Mouse (Mus musculus): ENCODE data around the gene Rusc2. TPM values are rescaled to one million over a fixed set of nuclear protein-coding genes. Genes with fewer than 3 reads are reported as not detected.

Gene Rusc2
- polyA plus RNA-seq, 1 experiment from 2014 or later = 9.6 TPM

- Histone ChIP-seq H3K4me2 (ENCODE audit: low read length) (no peak overlapping the region), H3K9me3 (replicated peaks; ENCODE audit: low read length) (no peaks in the 10 kb centered on the region), H3K36me3 (ENCODE audit: insufficient read depth, low read length) (peaks cover 39% of the 10 kb centered on the region), H3K4me3 (replicated peaks; ENCODE audit: low read depth, low read length) (no peak overlapping the region), H3K9ac (ENCODE audit: low read depth, low read length) (no peak overlapping the region), H3K4me1 (replicated peaks; ENCODE audit: insufficient read depth, low read length) (peaks cover 16% of the 10 kb centered on the region), H3K27me3 (ENCODE audit: insufficient read depth, low read length) (no peaks in the 10 kb centered on the region), H3K27ac (no peak overlapping the region)
- TF ChIP-seq CTCF (IDR thresholded peaks at IDR 0.05; ENCODE audit: low read depth) = no peak
- DNase-seq (ENCODE audit: low spot score) (no peak), ATAC-seq (replicated peaks; ENCODE audit: low FRiP score, low read depth) (no peak)
- 79% methylated on average over 20 of the region's 20 CpGs for WGBS
Measured at GRCm38 (mm10) chr4:43423267-43423934, 41.6 kb downstream of the Rusc2 start.

GRCm38 (mm10) chr4:43424072-43424471 lies 42.3 kb downstream of the Rusc2 start:
- no peaks in the 10 kb centered on the region for H3K9me3 ChIP-seq (replicated peaks; ENCODE audit: low read length)
- peaks cover 10% of the 10 kb centered on the region for H3K4me1 ChIP-seq (replicated peaks; ENCODE audit: insufficient read depth, low read length)
- H3K27me3 ChIP-seq (ENCODE audit: insufficient read depth, low read length) = no peaks in the 10 kb centered on the region
- H3K27ac ChIP-seq = no peak overlapping the region
- TF ChIP-seq CTCF (IDR thresholded peaks at IDR 0.05; ENCODE audit: low read depth) = no peak
- WGBS = 79% methylated on average over 9 of the region's 9 CpGs
- no peak for ATAC-seq (replicated peaks; ENCODE audit: low FRiP score, low read depth)
- H3K4me2 ChIP-seq (ENCODE audit: low read length) = no peak overlapping the region
- no peak overlapping the region for H3K4me3 ChIP-seq (replicated peaks; ENCODE audit: low read depth, low read length)
- DNase-seq (ENCODE audit: low spot score) = no peak
- no peak overlapping the region for H3K9ac ChIP-seq (ENCODE audit: low read depth, low read length)
- peaks cover 39% of the 10 kb centered on the region for H3K36me3 ChIP-seq (ENCODE audit: insufficient read depth, low read length)

GRCm38 (mm10) chr4:43425197-43425596 lies 43.4 kb downstream of the Rusc2 start:
- H3K4me2 ChIP-seq (ENCODE audit: low read length) = no peak overlapping the region
- TF ChIP-seq CTCF (IDR thresholded peaks at IDR 0.05; ENCODE audit: low read depth) = no peak
- H3K9ac ChIP-seq (ENCODE audit: low read depth, low read length) = no peak overlapping the region
- no peaks in the 10 kb centered on the region for H3K9me3 ChIP-seq (replicated peaks; ENCODE audit: low read length)
- no peak for ATAC-seq (replicated peaks; ENCODE audit: low FRiP score, low read depth)
- H3K36me3 ChIP-seq (ENCODE audit: insufficient read depth, low read length) = peaks cover 39% of the 10 kb centered on the region
- no peak overlapping the region for H3K4me3 ChIP-seq (replicated peaks; ENCODE audit: low read depth, low read length)
- no peak for DNase-seq (ENCODE audit: low spot score)
- no peaks in the 10 kb centered on the region for H3K27me3 ChIP-seq (ENCODE audit: insufficient read depth, low read length)
- WGBS = 50% methylated on average over 14 of the region's 14 CpGs
- peaks cover under 1% of the 10 kb centered on the region; the same call in 1 of the 2 replicates for H3K4me1 ChIP-seq (replicated peaks; ENCODE audit: insufficient read depth, low read length)
- H3K27ac ChIP-seq = no peak overlapping the region

GRCm38 (mm10) chr4:43425648-43426380 lies 44.0 kb downstream of the Rusc2 start:
- no peak for ATAC-seq (replicated peaks; ENCODE audit: low FRiP score, low read depth)

GRCm38 (mm10) chr4:43426487-43426886 lies 44.7 kb downstream of the Rusc2 start:
- WGBS = 67% methylated on average over 10 of the region's 10 CpGs
- no peaks in the 10 kb centered on the region for H3K9me3 ChIP-seq (replicated peaks; ENCODE audit: low read length)
- no peak for TF ChIP-seq CTCF (IDR thresholded peaks at IDR 0.05; ENCODE audit: low read depth)
- no peaks in the 10 kb centered on the region for H3K27me3 ChIP-seq (ENCODE audit: insufficient read depth, low read length)
- no peak overlapping the region for H3K27ac ChIP-seq
- H3K4me2 ChIP-seq (ENCODE audit: low read length) = no peak overlapping the region
- DNase-seq (ENCODE audit: low spot score) = no peak
- no peak for ATAC-seq (replicated peaks; ENCODE audit: low FRiP score, low read depth)
- no peaks in the 10 kb centered on the region; the same call in 1 of the 2 replicates for H3K4me1 ChIP-seq (replicated peaks; ENCODE audit: insufficient read depth, low read length)
- H3K36me3 ChIP-seq (ENCODE audit: insufficient read depth, low read length) = peaks cover 39% of the 10 kb centered on the region
- no peak overlapping the region for H3K9ac ChIP-seq (ENCODE audit: low read depth, low read length)
- no peak overlapping the region for H3K4me3 ChIP-seq (replicated peaks; ENCODE audit: low read depth, low read length)

More at GRCm38 (mm10) chr4:43425648-43426380, 44.0 kb downstream of the Rusc2 start:
- DNase-seq (ENCODE audit: low spot score) = no peak
- Histone ChIP-seq H3K36me3 (ENCODE audit: insufficient read depth, low read length) (peaks cover 39% of the 10 kb centered on the region), H3K4me2 (ENCODE audit: low read length) (no peak overlapping the region), H3K4me3 (replicated peaks; ENCODE audit: low read depth, low read length) (no peak overlapping the region), H3K9ac (ENCODE audit: low read depth, low read length) (no peak overlapping the region), H3K4me1 (replicated peaks; ENCODE audit: insufficient read depth, low read length) (no peaks in the 10 kb centered on the region; the same call in 1 of the 2 replicates), H3K9me3 (replicated peaks; ENCODE audit: low read length) (no peaks in the 10 kb centered on the region), H3K27me3 (ENCODE audit: insufficient read depth, low read length) (no peaks in the 10 kb centered on the region), H3K27ac (no peak overlapping the region)
- no peak for TF ChIP-seq CTCF (IDR thresholded peaks at IDR 0.05; ENCODE audit: low read depth)
- WGBS = 46% methylated on average over 31 of the region's 31 CpGs

GRCm38 (mm10) chr4:43427501-43428179 lies 45.9 kb downstream of the Rusc2 start:
- peaks cover 28% of the 10 kb centered on the region for H3K36me3 ChIP-seq (ENCODE audit: insufficient read depth, low read length)
- no peak for DNase-seq (ENCODE audit: low spot score)
- no peak for ATAC-seq (replicated peaks; ENCODE audit: low FRiP score, low read depth)
- no peak overlapping the region for H3K4me2 ChIP-seq (ENCODE audit: low read length)
- no peak overlapping the region for H3K9ac ChIP-seq (ENCODE audit: low read depth, low read length)
- H3K27me3 ChIP-seq (ENCODE audit: insufficient read depth, low read length) = no peaks in the 10 kb centered on the region
- no peaks in the 10 kb centered on the region; the same call in 1 of the 2 replicates for H3K4me1 ChIP-seq (replicated peaks; ENCODE audit: insufficient read depth, low read length)
- WGBS = 39% methylated on average over 23 of the region's 23 CpGs
- no peak for TF ChIP-seq CTCF (IDR thresholded peaks at IDR 0.05; ENCODE audit: low read depth)
- H3K27ac ChIP-seq = no peak overlapping the region
- no peak overlapping the region for H3K4me3 ChIP-seq (replicated peaks; ENCODE audit: low read depth, low read length)
- no peaks in the 10 kb centered on the region for H3K9me3 ChIP-seq (replicated peaks; ENCODE audit: low read length)

Data from kidney, postnatal 0 days (tissue).